Mouse (Mus musculus) limb, embryonic 15.5 days (tissue): Measurements from ENCODE around the gene Cbfa2t3. TPM values are rescaled to one million over a fixed set of nuclear protein-coding genes. Genes with fewer than 3 reads are reported as not detected.

ENCODE experiments used
- ATAC-seq: fragments of 200-750 bp; cut with Nextera tagmentation; 2 replicates; pipeline ENCODE4 v1.8.0; 2017; ENCODE audit warnings: low read depth, moderate TSS enrichment; ENCODE audit not compliant: insufficient number of reproducible peaks, low FRiP score, low TSS enrichment
- H3K27ac ChIP-seq: fragments of 300-500 bp; sonication (generic); 2 replicates; pipeline ENCODE4 v1.5.1; 2015; ENCODE audit warnings: moderate library complexity, mild to moderate bottlenecking, inconsistent platforms
- H3K27me3 ChIP-seq: fragments of 300-500 bp; sonication (generic); 2 replicates; pipeline ENCODE4 v1.6.1; 2015; ENCODE audit warnings: inconsistent platforms
- H3K36me3 ChIP-seq: fragments of 300-500 bp; sonication (generic); 2 replicates; pipeline ENCODE4 v1.6.1; 2015; ENCODE audit warnings: inconsistent platforms
- H3K4me1 ChIP-seq: fragments of 300-500 bp; sonication (generic); 2 replicates; pipeline ENCODE4 v1.6.1; 2015; ENCODE audit warnings: inconsistent platforms
- H3K4me2 ChIP-seq: fragments of 300-500 bp; sonication (generic); 2 replicates; pipeline ENCODE4 v1.6.1; 2015; ENCODE audit warnings: mild to moderate bottlenecking, inconsistent platforms
- H3K4me3 ChIP-seq: fragments of 300-500 bp; sonication (generic); 2 replicates; pipeline ENCODE4 v1.5.1; 2015; ENCODE audit warnings: mild to moderate bottlenecking, inconsistent platforms
- H3K9ac ChIP-seq: fragments of 300-500 bp; sonication (generic); 2 replicates; pipeline ENCODE4 v1.6.1; 2015; ENCODE audit warnings: inconsistent platforms
- H3K9me3 ChIP-seq: fragments of 300-500 bp; sonication (generic); 2 replicates; pipeline ENCODE4 v1.6.1; 2016; ENCODE audit warnings: inconsistent platforms
- WGBS: fragments of 180-500 bp; shearing (Covaris S2); methylation state at CpG from one replicate; pipeline ENCODE4 v1.1.7; 2015; 5-methylcytosine and 5-hydroxymethylcytosine counted together
- polyA plus RNA-seq: library from polyadenylated mRNA; unstranded; fragments of >200 nt; fragmentation: Nextera tagmentation; extraction: Ambion mirVana; gene quantifications from 2 replicates; pipeline ENCODE4 v1.2.1, GENCODE M21; 2015

Cbfa2t3 gene
- polyA plus RNA-seq, 1 experiment from 2014 or later: 4.6 TPM

GRCm38 (mm10) chr8:122658807-122659160 is 40.1 kb downstream of the Cbfa2t3 start:
- ATAC-seq: no peak
- WGBS: 19% methylated on average over 9 of the region's 9 CpGs
- Histone ChIP-seq H3K4me2 (peak overlapping the region; percentile 25; the same call in 1 of the 2 replicates), H3K4me3 (no peak overlapping the region), H3K9ac (no peak overlapping the region), H3K36me3 (no peaks in the 10 kb centered on the region), H3K27ac (peak overlapping the region; percentile 80), H3K4me1 (peaks cover 73% of the 10 kb centered on the region), H3K9me3 (no peaks in the 10 kb centered on the region), H3K27me3 (no peaks in the 10 kb centered on the region)

GRCm38 (mm10) chr8:122658149-122658806 is 40.6 kb downstream of the Cbfa2t3 start:
- H3K27ac ChIP-seq: peak overlapping the region; percentile 80
- ATAC-seq: no peak
- H3K4me3 ChIP-seq: no peak overlapping the region
- no peaks in the 10 kb centered on the region for H3K36me3 ChIP-seq
- H3K4me2 ChIP-seq: peak overlapping the region; percentile 25; the same call in 1 of the 2 replicates
- no peak overlapping the region for H3K9ac ChIP-seq
- peaks cover 73% of the 10 kb centered on the region for H3K4me1 ChIP-seq
- no peaks in the 10 kb centered on the region for H3K9me3 ChIP-seq
- WGBS: 29% methylated on average over 10 of the region's 10 CpGs
- H3K27me3 ChIP-seq: no peaks in the 10 kb centered on the region

GRCm38 (mm10) chr8:122656056-122656999 is 42.6 kb downstream of the Cbfa2t3 start:
- H3K27me3 ChIP-seq: peaks cover 4% of the 10 kb centered on the region; the same call in 1 of the 2 replicates
- H3K4me3 ChIP-seq: no peak overlapping the region
- peaks cover 65% of the 10 kb centered on the region for H3K4me1 ChIP-seq
- no peak overlapping the region for H3K9ac ChIP-seq
- no peak for ATAC-seq
- no peaks in the 10 kb centered on the region for H3K9me3 ChIP-seq
- H3K4me2 ChIP-seq: no peak overlapping the region
- no peak overlapping the region for H3K27ac ChIP-seq
- WGBS: 73% methylated on average over 13 of the region's 13 CpGs
- no peaks in the 10 kb centered on the region for H3K36me3 ChIP-seq

GRCm38 (mm10) chr8:122654768-122655167 is 44.1 kb downstream of the Cbfa2t3 start:
- no peak overlapping the region for H3K4me2 ChIP-seq
- ATAC-seq: no peak
- H3K27ac ChIP-seq: no peak overlapping the region
- no peaks in the 10 kb centered on the region for H3K9me3 ChIP-seq
- H3K4me3 ChIP-seq: no peak overlapping the region
- 56% methylated on average over 7 of the region's 7 CpGs for WGBS
- peaks cover 6% of the 10 kb centered on the region; the same call in 1 of the 2 replicates for H3K27me3 ChIP-seq
- no peaks in the 10 kb centered on the region for H3K36me3 ChIP-seq
- H3K9ac ChIP-seq: no peak overlapping the region
- H3K4me1 ChIP-seq: peaks cover 54% of the 10 kb centered on the region

- no peak overlapping the region for H3K9ac ChIP-seq
- peaks cover 47% of the 10 kb centered on the region for H3K4me1 ChIP-seq
- no peak overlapping the region for H3K27ac ChIP-seq
- peaks cover 6% of the 10 kb centered on the region; the same call in 1 of the 2 replicates for H3K27me3 ChIP-seq
- H3K9me3 ChIP-seq: no peaks in the 10 kb centered on the region
- ATAC-seq: no peak
- H3K4me3 ChIP-seq: no peak overlapping the region
- H3K4me2 ChIP-seq: no peak overlapping the region
- no peaks in the 10 kb centered on the region for H3K36me3 ChIP-seq
- WGBS: 61% methylated on average over 6 of the region's 6 CpGs
Measured at GRCm38 (mm10) chr8:122652643-122653042, 46.3 kb downstream of the Cbfa2t3 start.

GRCm38 (mm10) chr8:122651326-122651921 is 47.5 kb downstream of the Cbfa2t3 start:
- Histone ChIP-seq H3K27ac (no peak overlapping the region), H3K4me3 (no peak overlapping the region), H3K4me2 (no peak overlapping the region), H3K36me3 (peaks cover 4% of the 10 kb centered on the region; the same call in 1 of the 2 replicates), H3K9ac (no peak overlapping the region), H3K4me1 (peaks cover 44% of the 10 kb centered on the region), H3K9me3 (no peaks in the 10 kb centered on the region), H3K27me3 (peaks cover 6% of the 10 kb centered on the region; the same call in 1 of the 2 replicates)
- peak; percentile 46; the same call in 1 of the 2 replicates for ATAC-seq
- WGBS: 61% methylated on average over 16 of the region's 16 CpGs

GRCm38 (mm10) chr8:122648192-122648970 is 50.5 kb downstream of the Cbfa2t3 start:
- 38% methylated on average over 15 of the region's 15 CpGs for WGBS

GRCm38 (mm10) chr8:122646337-122646736 is 52.6 kb downstream of the Cbfa2t3 start:
- peaks cover 28% of the 10 kb centered on the region for H3K4me1 ChIP-seq
- no peak overlapping the region for H3K4me3 ChIP-seq
- no peak overlapping the region for H3K9ac ChIP-seq
- H3K9me3 ChIP-seq: no peaks in the 10 kb centered on the region
- H3K4me2 ChIP-seq: no peak overlapping the region
- 85% methylated on average over 16 of the region's 16 CpGs for WGBS
- 0 out of 2 replicates have a peak, but pooled peaks cover 2% of the 10 kb centered on the region for H3K27me3 ChIP-seq
- H3K27ac ChIP-seq: no peak overlapping the region
- H3K36me3 ChIP-seq: peaks cover 4% of the 10 kb centered on the region
- no peak for ATAC-seq

More at GRCm38 (mm10) chr8:122648192-122648970, 50.5 kb downstream of the Cbfa2t3 start:
- no peak for ATAC-seq
- Histone ChIP-seq H3K27me3 (peaks cover 6% of the 10 kb centered on the region; the same call in 1 of the 2 replicates), H3K4me1 (peaks cover 30% of the 10 kb centered on the region), H3K4me3 (no peak overlapping the region), H3K36me3 (peaks cover 4% of the 10 kb centered on the region), H3K27ac (no peak overlapping the region), H3K9me3 (no peaks in the 10 kb centered on the region), H3K9ac (no peak overlapping the region), H3K4me2 (no peak overlapping the region)

- no peak overlapping the region for H3K4me3 ChIP-seq
- H3K9ac ChIP-seq: no peak overlapping the region
- H3K4me1 ChIP-seq: peaks cover 36% of the 10 kb centered on the region
- 78% methylated on average over 6 of the region's 6 CpGs for whole genome bisulfite sequencing
- H3K9me3 ChIP-seq: no peaks in the 10 kb centered on the region
- ATAC-seq: no peak
- no peak overlapping the region for H3K4me2 ChIP-seq
- H3K27me3 ChIP-seq: no peaks in the 10 kb centered on the region
- H3K27ac ChIP-seq: no peak overlapping the region
- peaks cover 4% of the 10 kb centered on the region for H3K36me3 ChIP-seq
Measured at GRCm38 (mm10) chr8:122644175-122644954, 54.5 kb downstream of the Cbfa2t3 start.

- ATAC-seq: no peak
- WGBS: 52% methylated on average over 9 of the region's 9 CpGs
Measured at GRCm38 (mm10) chr8:122642071-122642470, 56.8 kb downstream of the Cbfa2t3 start.

More at GRCm38 (mm10) chr8:122642071-122642470, 56.8 kb downstream of the Cbfa2t3 start:
- H3K9ac ChIP-seq: no peak overlapping the region
- H3K4me1 ChIP-seq: peaks cover 37% of the 10 kb centered on the region
- no peak overlapping the region for H3K27ac ChIP-seq
- peaks cover 7% of the 10 kb centered on the region for H3K36me3 ChIP-seq
- no peaks in the 10 kb centered on the region for H3K27me3 ChIP-seq
- no peaks in the 10 kb centered on the region for H3K9me3 ChIP-seq
- no peak overlapping the region for H3K4me3 ChIP-seq
- no peak overlapping the region for H3K4me2 ChIP-seq
